Mouse (Mus musculus) megakaryocyte, adult 5-6 weeks (primary cell): ENCODE measurements at regions not wholly inside any gene's neighbourhood (a gene's known extent, or its start where the extent isn't known, plus 50 kb on each side); places are given as distances from the start of the nearest gene placed in this dataset.

ENCODE experiments used
- ATAC-seq: 2 replicates; pipeline ENCODE4 v1.8.0; 2016; ENCODE audit warnings: mild to moderate bottlenecking, inconsistent platforms; ENCODE audit not compliant: poor library complexity, severe bottlenecking

GRCm38 (mm10) chr9:118204456-118204855, 54.5 kb upstream of the Cmc1 start:
- no peak for ATAC-seq

- ATAC-seq, result no peak
Observed at GRCm38 (mm10) chr9:118206483-118206882, 56.5 kb upstream of the Cmc1 start.

DNA sequence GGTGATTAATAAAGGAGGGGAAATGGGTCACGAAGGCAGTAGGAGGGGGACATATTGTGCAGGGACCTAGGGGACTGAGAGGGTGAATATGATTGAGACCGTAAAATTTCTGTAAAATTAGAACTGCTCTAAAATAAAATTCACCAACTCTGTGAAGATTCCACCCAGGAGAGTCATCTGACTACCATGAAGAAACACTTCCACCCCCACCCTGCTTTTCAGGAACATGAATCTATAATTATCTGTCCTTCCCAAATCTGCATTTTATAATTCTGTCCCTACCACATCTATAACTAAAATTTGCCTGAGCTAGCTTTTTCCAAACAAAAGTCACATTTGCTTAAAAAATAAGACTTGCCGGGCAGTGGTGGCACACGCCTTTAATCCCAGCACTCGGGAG, 69.7 kb upstream of the Cmc1 start:
- ATAC-seq, result no peak

- ATAC-seq, result no peak
Observed at GRCm38 (mm10) chr9:118221186-118221585, 71.2 kb upstream of the Cmc1 start.

DNA sequence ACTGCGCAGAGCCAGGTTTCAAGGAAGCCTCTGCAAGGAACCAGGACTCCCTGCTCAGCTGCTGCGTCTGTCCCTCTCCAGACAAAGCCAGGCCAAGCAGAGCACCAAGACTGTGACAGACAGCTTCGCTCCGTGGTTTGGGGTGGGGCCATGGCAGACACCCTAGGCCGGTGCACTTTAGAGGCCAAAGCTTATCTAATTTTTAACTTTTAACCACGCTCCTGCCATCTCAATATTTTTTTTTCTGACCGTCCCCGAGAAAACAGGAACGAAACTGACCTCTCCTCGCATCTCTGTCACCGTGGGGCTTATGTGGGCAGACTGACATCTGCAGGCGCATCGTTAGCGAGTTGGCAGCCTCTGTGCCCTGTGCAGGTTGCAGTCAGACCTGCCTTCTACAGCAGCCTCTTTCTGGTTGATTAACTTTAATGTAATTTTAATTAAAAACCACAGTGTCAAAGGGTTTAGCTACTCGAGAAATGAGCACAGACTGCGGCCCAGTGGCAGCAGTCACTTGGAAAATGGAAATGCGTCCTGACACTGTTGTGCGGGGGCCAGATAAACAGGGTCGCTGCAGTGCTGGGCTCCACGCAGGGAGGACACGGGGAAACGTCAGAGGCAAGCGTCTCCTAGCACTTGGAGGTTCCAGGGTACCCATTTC, 77.6 kb upstream of the Cmc1 start:
- ATAC-seq, result no peak

GRCm38 (mm10) chr9:118228691-118229427, 78.9 kb upstream of the Cmc1 start:
- ATAC-seq, result no peak

GRCm38 (mm10) chr9:118240711-118241110, 90.7 kb upstream of the Cmc1 start:
- ATAC-seq, result no peak

DNA sequence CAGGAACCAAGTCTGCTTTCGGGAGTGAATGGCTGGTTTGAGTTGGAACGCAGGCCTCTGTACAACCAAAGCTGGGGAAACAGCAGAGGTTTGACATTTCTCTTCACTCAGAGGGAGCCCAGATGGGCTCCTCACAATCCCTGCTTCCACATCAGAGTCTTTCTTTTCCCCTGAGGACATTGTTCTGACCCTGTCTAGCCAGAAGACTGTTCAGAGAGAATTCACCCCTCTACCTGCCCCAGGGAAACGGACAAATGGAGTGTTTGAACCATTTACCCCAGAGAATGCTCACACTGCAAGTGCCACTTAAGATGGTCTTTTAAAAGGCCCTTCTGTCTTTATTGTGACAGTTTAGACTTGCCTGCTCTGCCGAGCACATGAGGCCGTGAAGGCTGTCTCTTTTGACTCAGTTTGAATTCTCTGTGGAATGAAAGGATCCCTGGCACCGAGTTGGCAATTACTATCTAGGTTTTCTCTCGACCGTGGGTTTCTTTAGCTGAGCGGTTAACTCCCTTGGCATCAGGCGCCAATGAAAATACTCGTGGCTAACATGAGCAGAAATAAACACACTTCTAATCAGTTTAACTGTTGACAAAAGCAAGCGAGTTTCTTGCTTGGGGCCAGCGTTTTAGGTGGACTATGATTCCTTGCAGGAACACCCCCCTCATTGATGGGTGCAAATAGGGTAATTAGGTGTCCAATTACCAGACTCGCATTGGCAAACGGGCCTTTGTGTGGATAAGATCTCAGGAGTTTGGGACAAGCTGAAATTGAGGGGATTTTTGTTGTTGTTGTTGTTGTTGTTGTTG, 97.0 kb upstream of the Cmc1 start:
- no peak for ATAC-seq

DNA sequence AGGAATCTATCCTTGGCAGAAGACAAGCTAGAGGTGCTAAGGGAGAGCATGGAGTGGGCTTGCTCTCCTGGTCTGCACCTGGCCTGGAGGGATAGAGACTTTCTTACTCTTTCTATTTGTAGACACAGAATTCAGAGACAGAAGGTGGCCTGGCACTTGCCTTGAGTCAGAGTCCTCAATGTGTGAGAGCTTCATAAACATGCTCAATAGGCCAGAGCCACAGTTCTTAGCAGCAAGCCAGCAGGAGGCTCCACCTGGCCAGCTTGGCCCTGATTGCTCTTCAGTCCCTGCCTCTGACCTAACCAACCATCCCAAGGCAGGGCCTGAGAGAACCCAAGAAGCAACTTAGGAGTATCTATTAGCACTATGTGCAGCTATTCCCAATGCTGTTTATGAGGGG, 103.9 kb upstream of the Cmc1 start:
- no peak; the same call in 1 of the 2 replicates for ATAC-seq

DNA sequence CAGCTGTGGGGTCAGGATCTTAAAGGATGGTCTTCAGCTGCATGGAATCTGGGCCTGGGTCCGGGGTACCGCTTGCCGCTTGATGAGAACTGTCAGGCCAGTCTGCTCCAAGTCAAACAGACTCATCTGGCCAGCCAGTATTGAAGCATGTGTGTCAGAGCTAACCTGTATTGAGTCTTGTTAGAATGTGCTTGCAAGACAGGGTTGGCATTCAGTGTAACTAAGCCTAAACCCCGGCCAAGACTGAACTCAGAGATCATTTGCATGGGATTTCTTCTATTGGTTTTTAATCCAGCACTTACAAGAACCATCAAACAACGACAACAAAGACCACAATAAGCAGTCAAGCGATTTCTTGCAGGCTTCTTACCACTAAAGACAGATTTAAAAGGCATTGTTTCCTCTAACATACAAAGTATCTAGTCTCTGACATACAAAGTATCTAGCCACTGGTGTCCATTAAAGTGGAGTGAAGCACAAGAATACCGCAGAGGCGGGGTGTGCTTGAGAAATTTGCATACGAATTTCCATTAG, 105.3 kb upstream of the Cmc1 start:
- ATAC-seq, result no peak

DNA sequence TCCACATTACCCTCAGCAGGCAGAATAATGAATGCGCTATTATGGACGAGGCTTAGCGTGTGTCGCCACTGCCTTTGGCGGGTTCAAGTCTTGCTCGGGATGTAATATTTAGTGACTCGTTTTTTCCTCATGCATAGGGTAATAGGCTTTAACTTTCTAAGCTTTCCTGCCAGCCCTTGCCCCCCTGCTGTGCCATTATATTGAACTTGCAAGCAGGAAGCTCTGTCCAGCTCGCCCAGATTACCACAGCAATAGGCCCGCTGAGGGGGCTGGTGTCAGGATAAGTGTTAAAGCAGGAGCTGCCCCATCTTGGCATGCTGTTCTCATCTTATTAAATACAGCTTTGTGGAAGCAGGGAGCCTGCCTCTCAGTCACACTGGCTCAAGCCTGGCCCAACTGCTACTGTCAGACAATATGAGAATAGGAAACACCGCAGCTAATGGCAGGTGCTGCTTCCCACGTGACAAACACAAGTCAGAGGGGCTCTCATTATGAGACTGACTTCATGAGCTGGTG, 105.8 kb upstream of the Cmc1 start:
- ATAC-seq, result no peak

DNA sequence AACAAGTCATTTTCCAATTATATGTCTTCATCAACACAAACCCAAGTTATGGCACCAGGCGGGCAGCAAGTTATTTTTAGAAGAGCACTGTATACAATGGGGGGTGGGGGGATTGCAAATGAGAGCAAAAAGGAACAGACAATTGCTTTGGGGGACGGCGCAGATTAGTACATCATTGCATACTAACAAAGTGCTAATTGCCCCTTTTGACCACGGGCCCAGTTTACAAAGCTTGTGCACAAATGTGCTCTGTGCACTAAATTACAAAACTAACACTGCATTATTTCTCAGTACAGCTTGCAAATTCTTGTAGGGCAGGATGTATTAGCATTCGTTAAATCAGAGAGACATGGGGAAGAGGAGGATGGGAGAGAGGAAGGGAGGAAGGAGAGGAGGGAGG, 116.3 kb upstream of the Cmc1 start:
- ATAC-seq, result no peak

GRCm38 (mm10) chr9:118271681-118272080, 121.7 kb upstream of the Cmc1 start:
- no peak for ATAC-seq

DNA sequence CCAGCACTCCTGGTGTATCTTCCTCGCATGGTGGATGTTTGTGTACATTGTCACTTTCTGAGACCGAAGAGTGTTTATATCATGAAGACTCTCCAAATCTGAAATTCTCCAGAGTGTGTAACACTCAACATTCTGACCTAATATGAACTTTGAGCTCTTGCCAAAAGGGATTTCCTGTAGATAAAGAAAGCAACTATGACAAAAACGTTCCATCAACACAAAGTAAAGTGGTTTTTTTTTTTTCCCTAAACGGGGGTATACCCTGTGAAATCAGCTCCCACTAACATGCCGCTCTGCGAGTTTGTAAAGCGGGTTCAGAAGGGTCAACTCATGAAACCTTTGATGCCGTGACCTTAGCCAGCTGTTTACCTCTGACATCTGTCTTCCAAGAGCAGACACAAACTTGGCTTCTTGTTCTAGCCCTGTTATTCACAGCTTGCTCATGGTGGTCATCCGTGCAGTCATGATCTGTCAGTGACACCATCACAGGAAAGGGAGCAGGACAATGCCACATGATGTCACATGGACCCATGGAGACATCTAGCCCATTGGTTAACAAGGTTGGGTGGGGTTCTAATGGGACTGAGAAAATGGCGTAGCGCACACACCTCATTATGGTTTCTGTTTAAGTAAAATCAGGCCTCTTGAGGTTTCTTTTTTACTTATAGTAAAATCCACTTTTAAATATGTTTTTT, 122.9 kb upstream of the Cmc1 start:
- ATAC-seq, result no peak

- ATAC-seq, result no peak
Observed at GRCm38 (mm10) chr9:118285481-118285880, 135.5 kb upstream of the Cmc1 start.

DNA sequence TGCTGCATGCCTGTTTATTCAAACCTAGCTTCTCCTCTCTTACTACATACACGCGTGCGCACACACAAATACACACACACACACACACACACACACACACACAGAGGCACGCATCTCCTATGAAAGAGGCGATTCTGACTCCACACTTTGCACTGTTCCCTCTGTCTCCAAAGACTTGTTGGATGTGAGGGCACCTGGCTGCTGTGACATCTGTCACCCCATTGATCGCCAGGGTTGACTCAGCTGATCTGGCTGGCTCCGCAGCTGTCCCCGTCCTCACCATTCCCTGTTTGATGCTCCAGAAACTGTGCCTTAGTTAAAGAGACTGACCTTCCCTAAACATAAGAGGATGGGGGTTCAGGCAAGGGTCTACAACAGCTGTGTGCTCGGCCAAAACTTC, 137.6 kb upstream of the Cmc1 start:
- no peak for ATAC-seq

GRCm38 (mm10) chr9:118292836-118293235, 142.9 kb upstream of the Cmc1 start:
- no peak for ATAC-seq

DNA sequence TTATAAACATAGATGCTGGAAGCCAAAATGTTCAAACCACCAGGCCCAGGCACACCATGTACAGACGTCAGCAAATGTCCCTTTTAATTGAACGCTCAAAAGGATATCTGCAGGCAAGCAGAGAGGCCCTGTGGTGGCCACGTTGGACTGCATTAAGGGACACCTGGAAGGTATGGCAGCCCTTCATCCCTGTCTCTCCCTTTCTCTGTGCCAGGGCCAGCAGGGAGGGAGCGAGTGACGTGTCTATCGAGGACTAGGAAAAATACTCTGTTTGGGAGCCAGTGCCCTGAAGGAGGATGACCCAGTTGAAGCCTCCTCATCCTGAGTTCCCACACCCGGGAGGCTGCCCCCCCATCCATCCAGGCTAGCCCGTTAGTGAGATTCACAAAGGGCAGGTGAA, 144.0 kb upstream of the Cmc1 start:
- ATAC-seq, result no peak

GRCm38 (mm10) chr9:118302785-118303384, 152.9 kb upstream of the Cmc1 start:
- no peak for ATAC-seq
